Mouse (Mus musculus) heart, embryonic 14.5 days (tissue): ENCODE results near the gene App. TPM values are rescaled to one million over a fixed set of nuclear protein-coding genes. Genes with fewer than 3 reads are reported as not detected.

Source experiments
- ATAC-seq: fragments of 200-750 bp; cut with Nextera tagmentation; 2 replicates; pipeline ENCODE4 v1.8.0; 2017; ENCODE audit warnings: low read depth, moderate TSS enrichment; ENCODE audit not compliant: insufficient number of reproducible peaks, insufficient read depth, low FRiP score
- H3K27ac ChIP-seq, 2 experiments: fragments of 200-500 bp in 1 of 2; fragments of 300-500 bp in 1 of 2; sonication (generic) in 1 of 2; replicated peaks in 1 of 2; 2 replicates each; pipeline ENCODE4 v1.5.1; 2012 to 2014; ENCODE audit warnings: low read depth in 2 of 2, low read length in 2 of 2, control low read depth in 1 of 2, mild to moderate bottlenecking in 1 of 2, mixed read lengths in 1 of 2; ENCODE audit not compliant: control insufficient read depth in 1 of 2, insufficient read depth in 1 of 2
- H3K27me3 ChIP-seq: fragments of 300-500 bp; sonication (generic); 2 replicates; pipeline ENCODE4 v1.6.1; 2014; ENCODE audit warnings: mild to moderate bottlenecking, low read length, control low read depth; ENCODE audit not compliant: control insufficient read depth, insufficient read depth
- H3K36me3 ChIP-seq: fragments of 300-500 bp; sonication (generic); 2 replicates; pipeline ENCODE4 v1.6.1; 2014; ENCODE audit warnings: mild to moderate bottlenecking, control low read depth, low read length, mixed read lengths; ENCODE audit not compliant: control insufficient read depth, insufficient read depth
- H3K4me1 ChIP-seq, 2 experiments: fragments of 200-500 bp in 1 of 2; fragments of 300-500 bp in 1 of 2; sonication (generic) in 1 of 2; 2 replicates each; pipeline ENCODE4 v1.6.1; 2012 to 2014; ENCODE audit warnings: low read length in 2 of 2, control low read depth in 1 of 2, mixed read lengths in 1 of 2; ENCODE audit not compliant: control insufficient read depth in 2 of 2, insufficient read depth in 2 of 2
- H3K4me2 ChIP-seq: fragments of 300-500 bp; sonication (generic); 2 replicates; pipeline ENCODE4 v1.6.1; 2014; ENCODE audit warnings: mild to moderate bottlenecking, low read length
- H3K4me3 ChIP-seq, 2 experiments: fragments of 200-500 bp in 1 of 2; fragments of 300-500 bp in 1 of 2; sonication (generic) in 1 of 2; 2 replicates each; pipeline ENCODE4 v1.5.1; 2012 to 2014; ENCODE audit warnings: low read length in 2 of 2, mild to moderate bottlenecking in 2 of 2, control low read depth in 1 of 2, low read depth in 1 of 2, moderate library complexity in 1 of 2; ENCODE audit not compliant: control insufficient read depth in 1 of 2, insufficient read depth in 1 of 2
- H3K9ac ChIP-seq: fragments of 300-500 bp; sonication (generic); 2 replicates; pipeline ENCODE4 v1.6.1; 2014; ENCODE audit warnings: mild to moderate bottlenecking, low read length
- H3K9me3 ChIP-seq: fragments of 300-500 bp; sonication (generic); 2 replicates; pipeline ENCODE4 v1.6.1; 2016; ENCODE audit warnings: low read length, control low read depth; ENCODE audit not compliant: control insufficient read depth
- WGBS: fragments of 180-500 bp; shearing (Covaris S2); extraction: QIAGEN DNeasy Blood & Tissue Kit; methylation state at CpG from one replicate; pipeline ENCODE4 v1.1.7; 2014; 5-methylcytosine and 5-hydroxymethylcytosine counted together
- polyA plus RNA-seq: library from polyadenylated mRNA; unstranded; fragments of >200 nt; fragmentation: Nextera tagmentation; extraction: Ambion mirVana; gene quantifications from 2 replicates; pipeline ENCODE4 v1.2.1, GENCODE M21; 2014

The App gene
- polyA plus RNA-seq, 1 experiment from 2014 or later = 169 TPM

GRCm38 (mm10) chr16:84978589-84978988, 195.0 kb downstream of the App start:
- Histone ChIP-seq H3K4me2 (no peak overlapping the region), H3K9me3 (no peaks in the 10 kb centered on the region), H3K27me3 (no peaks in the 10 kb centered on the region), H3K9ac (no peak overlapping the region), H3K4me1 (peaks cover 7 to 12% of the 10 kb centered on the region in 2 experiments), H3K4me3 (no peak overlapping the region), H3K27ac (no peak overlapping the region), H3K36me3 (peaks cover 34% of the 10 kb centered on the region)
- 57% methylated on average over 5 of the region's 5 CpGs for WGBS
- no peak for ATAC-seq

- H3K4me1 ChIP-seq = peaks cover 21% of the 10 kb centered on the region in 2 experiments
- H3K9me3 ChIP-seq = no peaks in the 10 kb centered on the region
- no peak overlapping the region for H3K4me3 ChIP-seq
- H3K4me2 ChIP-seq = peak overlapping the region; percentile 1; the same call in 1 of the 2 replicates
- H3K36me3 ChIP-seq = peaks cover 42% of the 10 kb centered on the region
- no peak overlapping the region for H3K9ac ChIP-seq
- peak; percentile 36; the same call in 1 of the 2 replicates for ATAC-seq
- H3K27ac ChIP-seq = peak overlapping the region; percentile 66 to 76
- 43% methylated on average over 6 of the region's 6 CpGs for WGBS
- H3K27me3 ChIP-seq = no peaks in the 10 kb centered on the region
Observed at GRCm38 (mm10) chr16:84974176-84974518, 199.4 kb downstream of the App start.

GRCm38 (mm10) chr16:84973446-84974175, 200.0 kb downstream of the App start:
- 86% methylated on average over 15 of the region's 15 CpGs for WGBS
- Histone ChIP-seq H3K27me3 (no peaks in the 10 kb centered on the region), H3K9ac (no peak overlapping the region), H3K36me3 (peaks cover 46% of the 10 kb centered on the region), H3K4me1 (peaks cover 19 to 20% of the 10 kb centered on the region in 2 experiments), H3K4me2 (peak overlapping the region; percentile 1; the same call in 1 of the 2 replicates), H3K4me3 (no peak overlapping the region), H3K27ac (peak overlapping the region; percentile 66 to 76), H3K9me3 (no peaks in the 10 kb centered on the region)
- no peak for ATAC-seq

- no peak overlapping the region for H3K9ac ChIP-seq
- peaks cover 19% of the 10 kb centered on the region in 2 experiments for H3K4me1 ChIP-seq
- peak; percentile 49; the same call in 1 of the 2 replicates for ATAC-seq
- 54% methylated on average over 16 of the region's 16 CpGs for WGBS
- H3K4me3 ChIP-seq = no peak overlapping the region
- H3K36me3 ChIP-seq = peaks cover 44% of the 10 kb centered on the region
- H3K27me3 ChIP-seq = no peaks in the 10 kb centered on the region
- H3K4me2 ChIP-seq = peak overlapping the region; percentile 15; the same call in 1 of the 2 replicates
- no peaks in the 10 kb centered on the region for H3K9me3 ChIP-seq
- peak overlapping the region; percentile 15 to 48 for H3K27ac ChIP-seq
Observed at GRCm38 (mm10) chr16:84971535-84972330, 201.8 kb downstream of the App start.

GRCm38 (mm10) chr16:84969026-84969425, 204.5 kb downstream of the App start:
- Histone ChIP-seq H3K27ac (no peak overlapping the region), H3K9ac (no peak overlapping the region), H3K9me3 (no peaks in the 10 kb centered on the region), H3K27me3 (no peaks in the 10 kb centered on the region), H3K4me3 (no peak overlapping the region), H3K36me3 (peaks cover 43% of the 10 kb centered on the region), H3K4me1 (peaks cover 12 to 16% of the 10 kb centered on the region in 2 experiments), H3K4me2 (no peak overlapping the region)
- 88% methylated on average over 7 of the region's 7 CpGs for WGBS
- ATAC-seq = no peak

- WGBS = 56% methylated on average over 4 of the region's 4 CpGs
- Histone ChIP-seq H3K4me1 (peaks cover 2 to 6% of the 10 kb centered on the region in 2 experiments; a peak in 3 of 4 replicates), H3K27ac (no peak overlapping the region), H3K27me3 (no peaks in the 10 kb centered on the region), H3K9ac (no peak overlapping the region), H3K4me3 (no peak overlapping the region), H3K36me3 (peaks cover 58% of the 10 kb centered on the region), H3K9me3 (no peaks in the 10 kb centered on the region), H3K4me2 (no peak overlapping the region)
- ATAC-seq = no peak
Observed at GRCm38 (mm10) chr16:84966983-84967382, 206.6 kb downstream of the App start.

GRCm38 (mm10) chr16:84966096-84966495, 207.5 kb downstream of the App start:
- Histone ChIP-seq H3K4me1 (no peaks in the 10 kb centered on the region; a peak in 1 of 4 replicates), H3K9me3 (no peaks in the 10 kb centered on the region), H3K27me3 (no peaks in the 10 kb centered on the region), H3K36me3 (peaks cover 63% of the 10 kb centered on the region), H3K27ac (no peak overlapping the region), H3K4me3 (no peak overlapping the region), H3K4me2 (no peak overlapping the region), H3K9ac (no peak overlapping the region)
- ATAC-seq = no peak
- 93% methylated on average over 13 of the region's 13 CpGs for WGBS
